Mouse (Mus musculus) CD4-positive helper T cell, adult 2 months (primary cell): ENCODE results near the gene Sbds.

Experiments used
- DNase-seq: peaks from one replicate; pipeline ENCODE4 v3.0.0-alpha.2; 2012; ENCODE audit warnings: low read depth, missing footprints, low spot score

Sbds gene

DNA sequence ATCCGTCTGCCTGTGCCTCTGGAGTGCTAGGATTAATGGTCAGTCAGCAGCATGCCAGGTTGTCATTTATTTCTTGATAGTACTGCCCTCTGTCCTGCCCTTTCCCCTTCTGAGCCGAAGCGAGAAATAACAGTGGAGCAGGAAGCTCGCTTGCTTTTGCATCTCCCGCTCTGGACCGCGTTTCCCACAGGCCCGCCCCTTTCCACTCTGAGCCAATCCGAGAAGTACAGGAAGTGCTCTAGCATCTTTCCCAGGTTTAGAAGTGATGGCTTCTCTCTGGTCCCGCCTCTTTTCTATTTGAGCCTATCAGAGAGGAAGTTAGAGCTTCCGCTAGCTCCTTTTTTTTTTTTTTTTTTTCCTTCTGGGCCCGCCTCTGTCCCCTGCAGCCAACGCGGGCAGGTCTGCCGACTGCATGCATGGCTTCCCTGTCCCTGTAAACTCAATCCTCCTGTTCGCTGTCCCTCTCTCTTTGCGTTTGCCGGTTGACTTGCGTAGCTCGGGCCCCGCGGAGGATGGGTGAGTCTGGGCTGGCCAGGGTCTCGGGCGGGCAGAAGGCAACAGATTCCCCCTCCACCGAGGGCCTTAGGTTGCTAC, 1.4 kb upstream of the Sbds start:
- peak; percentile 97 for DNase-seq

DNA sequence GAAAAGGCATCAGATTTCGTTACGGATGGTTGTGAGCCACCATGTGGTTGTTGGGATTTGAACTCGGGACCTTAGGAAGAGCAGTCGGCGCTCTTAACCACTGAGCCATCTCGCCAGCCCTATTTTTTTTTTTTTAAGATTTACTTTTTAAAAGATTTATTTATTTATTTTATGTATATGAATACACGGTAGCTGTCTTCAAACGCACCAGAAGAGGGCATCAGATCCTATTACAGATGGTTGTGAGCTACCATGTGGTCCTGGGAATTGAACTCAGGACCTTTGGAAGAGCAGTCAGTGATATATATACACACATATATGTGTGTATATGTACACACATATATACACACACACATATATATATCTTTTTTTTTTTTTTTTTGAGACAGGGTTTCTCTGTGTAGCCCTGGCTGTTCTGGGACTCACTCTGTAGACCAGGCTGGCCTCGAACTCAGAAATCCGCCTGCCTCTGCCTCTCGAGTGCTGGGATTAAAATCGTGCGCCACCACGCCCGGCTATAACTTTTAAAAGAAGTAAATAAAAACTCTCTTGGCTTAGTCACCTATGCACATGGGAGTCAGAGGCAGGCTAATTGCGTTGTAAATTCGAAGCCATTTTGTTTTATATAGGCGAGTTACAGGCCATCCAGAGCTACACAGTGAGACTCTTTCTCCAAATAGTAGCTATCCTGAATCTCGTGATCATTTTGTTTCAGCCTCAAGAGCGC, 632 bp upstream of the Sbds start:
- DNase-seq, result peak; percentile 39

DNA sequence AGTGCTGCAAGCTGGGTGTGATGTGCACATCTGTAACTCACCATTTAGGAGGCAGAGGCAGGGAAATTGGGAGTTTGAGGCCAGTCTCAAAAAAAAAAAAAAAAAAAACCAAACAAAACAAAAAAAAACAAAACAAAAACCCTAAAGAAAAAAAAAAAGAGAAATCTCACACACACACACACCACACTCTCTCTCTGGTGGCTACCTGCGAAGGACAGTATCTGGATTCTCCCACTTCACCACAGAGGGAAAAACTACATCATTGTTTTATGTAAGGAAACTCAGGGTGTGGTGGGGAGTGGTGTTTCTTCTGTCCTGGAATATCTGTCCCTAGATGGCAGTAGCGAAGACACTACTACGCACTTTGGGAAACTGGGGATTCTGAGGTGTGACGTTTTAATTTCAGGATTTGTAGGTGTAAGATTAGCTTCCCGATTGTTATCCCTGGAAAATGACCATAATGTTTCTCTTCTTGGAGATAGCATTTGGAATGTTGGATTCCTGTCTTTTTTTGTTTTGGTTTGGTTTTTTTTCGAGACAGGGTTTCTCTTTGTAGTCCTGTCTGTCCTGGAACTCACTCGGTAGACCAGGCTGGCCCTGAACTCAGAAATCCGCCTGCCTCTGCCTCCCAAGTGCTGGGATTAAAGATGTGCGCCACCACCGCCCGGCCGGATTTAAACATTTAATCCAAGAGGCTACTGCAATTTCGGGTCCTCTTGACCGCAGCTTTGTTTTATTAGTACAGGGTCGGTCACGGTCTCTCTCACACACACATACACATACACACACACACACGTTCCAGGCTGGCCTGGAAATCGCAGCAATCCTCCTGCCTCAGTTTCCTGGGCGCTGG, 940 bp downstream of the Sbds start:
- DNase-seq, result peak; percentile 37

DNA sequence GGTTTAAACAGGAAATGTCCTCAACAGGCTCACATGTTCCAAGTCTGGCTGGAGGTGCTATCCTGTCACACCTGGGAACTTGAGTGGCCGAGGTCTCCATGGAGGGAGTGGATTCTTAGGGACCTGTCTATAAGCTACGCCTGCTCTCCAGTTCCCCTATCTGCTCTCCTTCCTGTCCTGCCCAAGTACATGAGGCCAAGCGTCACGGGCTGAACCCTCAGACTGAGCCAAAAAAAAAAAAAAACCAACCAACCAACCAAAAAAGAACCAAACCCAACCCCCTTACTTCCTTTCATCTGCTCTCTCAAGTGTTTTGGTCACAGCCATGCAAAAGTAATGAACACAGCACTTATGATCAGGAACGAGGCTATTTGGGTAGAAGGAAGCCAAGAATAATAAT, 7.5 kb downstream of the Sbds start:
- no peak for DNase-seq

DNA sequence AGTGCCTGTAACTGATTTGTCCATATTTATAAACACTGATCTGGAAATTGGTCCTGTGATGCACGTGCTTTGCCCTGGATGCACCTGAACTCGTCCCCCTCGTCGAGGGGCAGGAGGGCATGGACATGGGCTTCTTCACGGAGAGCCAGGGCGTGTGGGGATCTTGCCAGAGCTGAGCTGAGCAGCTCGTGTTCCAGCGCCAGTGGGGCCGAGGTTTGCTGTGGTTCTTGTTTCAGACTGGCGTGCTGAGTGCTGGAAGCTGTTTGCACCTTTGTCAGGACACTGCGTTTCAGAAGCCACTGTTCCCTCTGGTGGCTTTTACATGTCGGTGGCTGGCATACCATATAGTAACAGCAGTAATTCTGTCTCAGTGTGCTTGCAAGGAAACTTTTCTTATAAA, 13.9 kb downstream of the Sbds start:
- no peak for DNase-seq

DNA sequence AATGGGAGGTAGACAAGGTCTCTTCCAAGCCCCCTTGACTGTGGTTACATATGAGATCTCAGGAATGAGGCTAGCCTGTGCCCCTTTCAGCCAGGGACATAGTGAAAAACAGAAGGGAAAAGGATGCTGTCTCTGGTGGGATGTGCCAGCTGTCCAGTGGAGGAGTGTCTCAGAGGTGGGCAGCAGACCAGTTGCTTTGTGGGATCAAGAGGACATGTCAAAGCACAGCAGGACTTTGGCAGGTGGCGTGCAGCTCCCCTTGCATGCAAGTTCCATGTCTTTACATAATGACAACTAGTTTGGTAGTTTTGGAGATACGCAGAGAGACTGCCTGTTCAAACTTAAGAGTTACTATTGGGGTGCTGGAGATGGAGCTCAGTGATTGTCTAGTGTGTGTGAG, 15.5 kb downstream of the Sbds start:
- no peak for DNase-seq

DNA sequence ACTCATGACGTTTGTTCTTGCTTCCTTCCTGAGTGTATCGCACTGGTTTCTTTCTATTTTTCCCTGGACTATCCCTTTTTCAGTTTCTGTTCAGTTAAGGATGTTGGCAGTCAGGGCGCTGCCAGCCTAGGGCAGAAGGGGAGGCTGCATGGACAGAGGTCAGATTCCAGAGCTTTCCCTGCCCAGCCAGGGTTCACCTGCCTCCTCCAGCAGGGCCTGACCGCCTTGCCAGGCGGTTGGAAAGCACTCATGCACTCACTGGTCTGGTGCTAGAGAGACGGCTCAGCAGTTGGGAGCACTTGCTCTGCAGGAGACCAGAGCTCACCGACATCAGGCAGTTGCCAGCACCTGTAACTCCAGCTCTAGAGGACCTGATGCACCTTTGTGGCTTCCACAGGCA, 16.1 kb downstream of the Sbds start:
- DNase-seq, result no peak

DNA sequence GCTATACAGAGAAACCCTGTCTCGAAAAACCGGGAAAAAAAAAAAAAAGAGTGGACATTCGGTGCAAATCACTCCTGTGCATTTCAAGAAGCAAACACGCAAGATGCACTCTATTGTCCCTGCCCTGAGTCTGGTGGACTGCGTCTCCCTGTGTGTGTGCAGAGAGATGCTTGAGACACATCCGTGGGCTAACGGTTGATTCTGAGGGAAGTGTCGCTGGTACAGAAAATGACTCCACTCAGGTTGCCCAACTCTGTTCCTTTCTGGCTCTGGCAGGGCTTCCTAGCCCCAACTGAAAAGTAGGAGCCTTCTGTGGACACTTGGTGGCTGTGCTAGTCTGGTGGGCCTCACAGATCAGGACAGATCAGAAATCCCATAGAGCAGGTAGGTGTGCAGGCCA, 19.0 kb downstream of the Sbds start:
- DNase-seq, result no peak

DNA sequence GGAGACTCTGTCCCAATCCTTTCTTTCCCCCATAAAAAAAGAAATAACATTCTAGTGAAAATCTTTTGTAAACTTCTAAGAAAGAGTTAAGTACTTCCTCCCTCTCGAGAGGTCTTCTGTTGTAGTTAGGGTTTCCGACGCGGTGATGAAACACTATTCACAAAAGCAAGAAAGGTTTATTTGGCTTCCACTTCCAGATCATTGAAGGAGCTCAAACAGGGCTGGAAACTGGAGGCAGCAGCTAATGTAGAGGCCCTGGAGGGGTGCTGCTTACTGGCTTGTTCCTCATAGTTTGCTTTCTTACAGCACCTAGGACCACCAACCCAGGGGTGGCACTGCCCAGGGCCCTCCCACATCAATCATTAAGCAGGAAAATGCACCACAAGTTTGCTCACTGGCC, 27.2 kb downstream of the Sbds start:
- DNase-seq, result no peak

DNA sequence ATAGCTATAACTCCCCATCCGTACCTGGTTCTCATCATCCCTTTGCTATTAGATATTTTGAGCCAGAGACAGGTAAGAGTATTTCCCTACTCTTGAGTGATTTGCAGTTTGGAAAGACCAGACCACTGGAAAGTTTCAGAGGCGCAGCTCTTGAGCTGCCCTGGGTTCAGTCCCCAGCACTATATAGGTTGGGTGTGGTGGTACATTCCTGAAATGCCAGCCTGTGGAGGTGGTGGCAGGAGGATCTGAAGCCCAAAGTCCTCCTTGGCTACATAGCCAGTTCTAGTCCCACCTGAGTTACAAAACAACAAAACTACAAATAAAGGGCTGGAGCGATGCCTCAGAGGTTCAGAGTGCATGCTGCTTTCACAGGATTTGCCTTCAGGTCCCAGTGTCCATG, 28.5 kb downstream of the Sbds start:
- no peak for DNase-seq

DNA sequence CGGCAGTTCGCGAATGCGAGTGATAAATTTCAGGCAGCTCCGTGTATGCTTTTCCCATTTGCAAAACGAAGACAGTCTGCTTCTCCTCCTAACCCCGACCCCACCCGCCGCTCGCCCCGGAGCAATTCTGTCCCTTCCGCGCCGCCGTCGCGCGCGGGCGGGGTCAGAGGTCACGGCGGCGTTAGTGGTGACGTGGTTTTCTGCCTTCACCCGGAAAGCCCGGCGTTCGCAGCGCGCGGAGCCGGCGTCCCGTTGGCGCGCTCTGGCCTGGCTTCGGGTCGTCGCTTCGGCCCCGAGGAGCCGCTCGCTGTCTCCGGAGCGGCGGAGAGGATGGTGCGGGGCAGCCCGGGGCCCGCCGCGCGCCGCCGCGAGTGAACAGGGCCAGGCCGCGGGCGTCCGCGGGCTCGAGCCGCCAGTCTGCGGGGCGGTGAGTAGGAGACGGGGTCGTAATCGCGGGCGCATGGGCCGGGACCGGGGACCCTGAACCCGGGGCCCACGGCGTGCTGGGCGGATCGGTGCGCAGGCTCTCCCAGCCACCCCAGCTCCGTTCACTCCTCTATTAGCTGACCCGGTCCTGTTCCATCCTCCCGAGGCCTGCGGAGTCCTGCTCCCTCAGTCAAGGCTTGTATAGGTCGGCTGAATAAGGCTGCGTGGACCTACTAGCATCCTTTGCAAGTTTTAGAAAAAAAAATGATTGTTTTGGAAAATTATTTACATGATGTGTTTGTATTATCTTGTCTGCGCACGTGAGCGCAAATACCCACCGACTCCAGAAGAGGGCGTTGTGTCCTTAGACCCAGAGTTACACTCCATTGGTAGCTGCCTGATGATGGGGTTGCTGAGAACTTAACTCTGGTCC, 33.0 kb downstream of the Sbds start:
- DNase-seq, result peak; percentile 93

DNA sequence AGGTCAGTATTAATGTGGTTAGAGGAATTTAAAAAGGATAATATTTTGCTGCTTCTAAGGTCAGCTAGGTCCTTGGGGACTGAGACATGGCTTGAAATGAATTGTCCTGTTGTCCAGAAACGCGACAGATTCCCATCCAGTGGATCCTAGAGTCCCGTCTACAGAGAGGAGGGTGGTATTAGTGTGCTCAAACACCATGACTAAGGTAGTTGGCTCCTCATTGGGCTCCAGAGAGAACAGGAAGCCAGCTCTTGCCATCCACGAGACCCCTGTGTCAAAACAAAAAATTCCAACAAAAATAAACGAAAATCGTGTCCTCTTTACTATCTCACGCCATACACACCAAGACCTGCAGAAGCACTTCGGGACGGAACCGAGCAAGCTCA, 33.6 kb downstream of the Sbds start:
- no peak for DNase-seq

DNA sequence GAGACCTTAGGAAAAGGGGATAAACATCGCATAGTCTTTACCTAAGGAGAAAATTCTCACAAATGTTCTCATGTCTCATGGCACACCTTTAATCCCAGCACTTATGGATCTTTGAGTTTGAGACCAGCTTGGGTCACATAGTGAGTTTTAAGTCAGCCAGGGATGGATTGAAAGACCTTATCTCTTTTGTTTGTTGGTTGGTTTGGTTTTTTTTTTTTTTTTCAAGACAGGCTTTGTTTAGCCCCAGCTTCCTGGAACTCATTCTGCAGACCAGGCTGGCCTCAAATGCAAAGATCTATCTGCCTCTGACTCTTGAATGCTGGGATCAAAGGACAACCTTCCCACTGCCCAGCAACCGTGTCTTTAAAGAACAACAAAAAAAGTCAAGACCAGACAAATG, 34.0 kb downstream of the Sbds start:
- no peak for DNase-seq

DNA sequence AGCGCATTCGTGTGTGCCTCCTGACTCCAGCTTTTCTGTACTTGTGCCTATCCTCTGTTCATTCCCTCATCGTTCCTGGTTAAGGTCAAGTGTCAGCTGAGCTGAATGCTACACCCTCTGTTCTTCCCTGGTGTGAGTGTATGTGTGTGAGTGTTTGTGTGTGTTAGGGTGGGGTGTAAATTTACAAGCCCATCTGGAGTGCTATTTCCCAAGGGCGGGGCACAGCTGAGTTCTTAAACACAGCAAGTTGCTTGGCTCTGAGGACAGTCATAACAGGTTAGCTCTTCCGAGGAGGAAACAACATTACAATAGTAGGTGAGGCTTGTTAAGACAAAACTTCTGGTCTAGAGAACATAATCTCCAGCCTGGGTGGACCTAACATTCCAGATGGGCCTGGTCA, 37.0 kb downstream of the Sbds start:
- DNase-seq, result no peak

DNA sequence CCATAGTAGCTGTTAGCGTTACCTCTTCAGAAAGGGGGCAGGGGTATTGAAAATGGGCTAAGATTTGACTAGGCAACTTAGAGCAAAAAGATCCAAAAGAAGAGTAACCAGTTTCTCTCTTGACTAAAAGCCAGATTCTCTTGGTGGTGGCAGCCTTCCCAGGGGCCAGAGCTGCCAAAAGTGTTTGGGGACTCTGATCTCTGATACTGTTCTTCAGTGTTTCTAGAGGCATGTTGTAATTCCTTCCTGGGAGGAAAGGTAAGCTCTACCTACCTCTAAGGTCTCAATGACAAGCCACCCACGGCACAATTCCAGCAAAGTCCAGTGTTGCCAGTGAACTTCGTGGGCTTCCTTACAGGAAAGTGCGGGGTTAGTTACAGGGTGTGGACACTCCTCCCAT, 37.9 kb downstream of the Sbds start:
- DNase-seq, result no peak

DNA sequence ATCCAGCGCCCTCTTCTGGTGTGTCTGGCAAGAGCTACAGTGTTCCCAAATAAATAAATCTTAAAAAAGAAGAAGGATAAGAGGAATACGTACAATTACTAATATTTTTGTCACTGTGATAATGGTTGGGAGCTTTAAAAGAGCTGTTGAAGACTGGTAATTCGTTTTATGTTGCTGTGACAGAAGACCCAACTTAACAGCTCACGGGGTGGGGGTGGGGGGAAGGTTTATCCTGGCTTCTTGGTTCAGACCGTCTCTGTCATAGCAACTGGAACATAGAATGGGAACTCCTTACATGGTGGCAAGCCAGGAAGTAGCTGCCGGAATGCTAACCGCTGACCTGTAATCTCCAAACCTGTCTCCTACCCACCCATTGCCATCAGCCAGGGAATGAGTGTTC, 38.5 kb downstream of the Sbds start, which contains the start of gene Tmem248:
Tmem248 (plus strand) TSS at position 301 of the 400 bp plus-strand sequence.
- no peak for DNase-seq

DNA sequence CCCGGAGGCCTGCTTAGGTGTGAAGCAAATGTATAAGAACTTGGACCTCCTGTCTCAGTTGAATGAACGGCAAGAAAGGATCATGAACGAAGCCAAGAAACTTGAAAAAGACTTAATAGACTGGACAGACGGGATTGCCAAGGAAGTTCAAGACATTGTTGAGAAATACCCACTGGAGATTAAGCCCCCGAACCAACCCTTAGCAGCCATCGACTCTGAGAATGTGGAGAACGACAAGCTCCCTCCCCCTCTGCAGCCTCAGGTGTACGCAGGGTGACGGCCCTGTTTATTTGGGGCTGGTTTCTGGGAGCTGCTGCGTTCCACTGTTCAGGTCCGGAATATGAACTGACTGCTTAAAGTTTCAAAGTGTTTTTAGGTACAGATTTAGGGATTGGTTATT, 42.4 kb downstream of the Sbds start:
- DNase-seq, result no peak

DNA sequence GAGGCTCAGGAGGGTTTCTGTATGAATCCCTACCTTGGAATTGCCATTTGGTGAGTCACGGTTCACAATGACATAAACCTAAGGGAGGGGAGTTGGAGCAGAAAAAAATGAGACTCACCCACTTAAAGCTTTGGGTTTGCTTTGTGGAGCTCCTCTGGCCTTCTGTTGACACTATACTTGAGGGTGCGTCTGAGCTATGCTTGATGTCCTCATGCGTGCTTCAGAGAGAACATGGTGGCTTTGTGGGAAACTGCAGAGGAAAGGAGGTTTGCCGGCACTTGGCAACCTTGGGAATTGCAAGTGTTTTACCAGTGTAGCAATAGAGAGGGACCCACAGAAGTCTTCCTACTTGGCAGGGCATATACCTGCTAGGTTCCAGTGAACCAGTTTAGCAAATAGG, 48.0 kb downstream of the Sbds start:
- no peak for DNase-seq

DNA sequence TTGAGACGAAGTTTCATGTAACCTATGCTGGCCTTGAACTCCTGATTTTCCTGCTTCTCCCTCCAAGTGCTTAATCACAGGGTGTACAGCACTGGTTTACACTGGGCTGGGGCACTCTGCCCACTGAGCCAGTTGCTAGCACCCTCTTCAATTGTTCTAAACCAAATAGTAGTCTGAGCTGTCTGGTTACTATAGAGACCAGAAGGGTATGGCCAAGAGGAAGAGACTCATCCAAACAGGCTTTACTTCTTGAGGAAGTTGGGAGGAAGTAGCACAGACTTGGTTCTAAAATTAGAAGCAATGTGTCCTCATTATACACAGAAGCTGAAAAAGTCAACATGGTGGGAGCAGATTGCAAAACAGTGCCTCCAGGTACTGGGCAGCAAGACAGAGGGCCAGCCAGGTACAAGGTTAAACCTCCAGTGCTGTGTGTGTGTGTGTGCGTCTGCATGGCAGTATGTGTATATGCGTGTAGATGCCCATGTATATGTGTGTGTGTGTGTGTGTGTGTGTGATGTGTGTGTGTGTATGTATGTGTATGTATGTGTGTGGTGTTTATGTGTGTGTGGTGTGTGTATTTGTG, 49.8 kb downstream of the Sbds start:
- DNase-seq, result no peak

DNA sequence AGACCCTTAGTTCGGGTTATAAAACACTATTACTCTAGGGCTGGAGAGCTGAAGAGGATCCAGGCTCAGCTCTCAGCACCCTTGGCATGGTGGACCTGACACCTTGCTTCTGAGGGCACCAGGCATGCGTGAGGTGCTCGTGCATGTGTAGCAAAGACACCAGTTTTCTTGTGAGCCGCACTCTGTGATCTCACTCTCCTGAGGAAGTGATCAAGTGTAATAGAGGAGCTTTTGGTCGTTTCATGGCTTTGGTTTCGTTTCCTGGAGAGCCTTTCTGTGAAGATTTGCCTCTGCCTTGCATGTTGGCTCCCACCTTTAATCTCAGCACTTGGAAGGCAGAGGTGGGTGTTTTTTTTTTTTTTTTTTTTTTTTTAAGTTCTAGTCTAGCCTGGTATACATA, 50.8 kb downstream of the Sbds start:
- peak; percentile 74 for DNase-seq

DNA sequence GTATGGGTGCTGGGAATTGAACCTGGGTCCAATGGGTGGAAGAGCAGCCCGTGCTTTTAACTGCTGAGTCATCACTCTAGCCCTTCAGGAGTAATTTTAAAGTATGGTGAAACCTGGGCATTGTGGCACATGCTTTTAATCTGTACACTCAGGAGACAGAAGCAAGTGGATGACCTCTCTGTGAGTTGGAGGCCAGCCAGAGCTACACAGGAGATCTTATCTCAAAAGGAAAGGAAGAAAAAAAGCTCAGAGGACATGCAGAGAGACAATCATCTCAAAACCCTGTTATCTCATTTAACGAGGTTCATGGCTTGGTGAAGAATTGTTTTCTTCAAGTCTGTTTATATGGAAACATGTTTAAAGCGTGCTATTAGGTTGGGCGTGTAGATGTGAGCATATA, 51.4 kb downstream of the Sbds start:
- DNase-seq, result peak; percentile 58
